20 mouse cellular contexts compared by ENCODE assay signal in genomic region chr16:67192852-67193415, GRCm38 (mm10).
DNase-seq lines count a peak whose midpoint lies in the region; ATAC-seq lines count a peak whose summit lies in the region.
"Had no signal": no experiment of that assay in that cellular context is flagged by ENCODE, and none has a peak within 500 bp of the region (broad histone marks: within the 10 kb centered on the region; RNA-seq: fewer than 3 reads in every experiment).

No protein-coding gene starts in this region.

- no peak overlapping the region for H3K9ac ChIP-seq in hindbrain, embryonic 14.5 days
- H3K9ac ChIP-seq in hindbrain, embryonic 16.5 days (ENCODE audit: low read depth, low read length): no peak overlapping the region
- H3K9ac ChIP-seq in neural tube, embryonic 12.5 days: no peak overlapping the region
- no peak overlapping the region for H3K9ac ChIP-seq in neural tube, embryonic 15.5 days (replicated peaks)
- H3K9ac ChIP-seq: embryonic facial prominence, embryonic 12.5 days; hindbrain, embryonic 12.5 days had no signal

- WGBS in hindbrain, embryonic 14.5 days: 78% methylated on average over 4 of the region's 4 CpGs
- WGBS in hindbrain, embryonic 16.5 days: 62% methylated on average over 4 of the region's 4 CpGs
- WGBS in neural tube, embryonic 12.5 days: 35% methylated on average over 4 of the region's 4 CpGs
- 32% methylated on average over 4 of the region's 4 CpGs for WGBS in neural tube, embryonic 15.5 days

- H3K4me3 ChIP-seq in hindbrain, embryonic 14.5 days (replicated peaks; ENCODE audit: low read length): no peak overlapping the region
- no peak overlapping the region for H3K4me3 ChIP-seq in hindbrain, embryonic 16.5 days (ENCODE audit: low read length)
- no peak overlapping the region for H3K4me3 ChIP-seq in neural tube, embryonic 12.5 days
- H3K4me3 ChIP-seq in neural tube, embryonic 15.5 days (replicated peaks): no peak overlapping the region
- H3K4me3 ChIP-seq: embryonic facial prominence, embryonic 12.5 days; heart, embryonic 10.5 days; hindbrain, embryonic 12.5 days had no signal

- no peak for ATAC-seq in hindbrain, embryonic 14.5 days (ENCODE audit: low FRiP score)
- ATAC-seq in hindbrain, embryonic 16.5 days: no peak
- peak; percentile 68 for ATAC-seq in neural tube, embryonic 12.5 days (ENCODE audit: low FRiP score, low read depth)
- ATAC-seq in neural tube, embryonic 15.5 days (ENCODE audit: low FRiP score): no peak
- ATAC-seq: inflammation-experienced regulatory T-cells, adult 6 months had no signal

- no peaks in the 10 kb centered on the region for H3K27me3 ChIP-seq in hindbrain, embryonic 14.5 days (ENCODE audit: control insufficient read depth, insufficient read depth, low read length)
- no peaks in the 10 kb centered on the region for H3K27me3 ChIP-seq in hindbrain, embryonic 16.5 days (replicated peaks; ENCODE audit: control insufficient read depth, insufficient read depth, low read length)
- H3K27me3 ChIP-seq in neural tube, embryonic 12.5 days (replicated peaks): no peaks in the 10 kb centered on the region
- no peaks in the 10 kb centered on the region for H3K27me3 ChIP-seq in neural tube, embryonic 15.5 days (replicated peaks)
- H3K27me3 ChIP-seq: embryonic facial prominence, embryonic 12.5 days; hindbrain, embryonic 12.5 days had no signal

- no peaks in the 10 kb centered on the region for H3K4me1 ChIP-seq in hindbrain, embryonic 14.5 days (replicated peaks; ENCODE audit: control insufficient read depth, insufficient read depth, low read length)
- H3K4me1 ChIP-seq in hindbrain, embryonic 16.5 days (ENCODE audit: control insufficient read depth, insufficient read depth, low read depth, low read length): no peaks in the 10 kb centered on the region
- no peaks in the 10 kb centered on the region for H3K4me1 ChIP-seq in neural tube, embryonic 12.5 days
- H3K4me1 ChIP-seq in neural tube, embryonic 15.5 days: no peaks in the 10 kb centered on the region
- H3K4me1 ChIP-seq: embryonic facial prominence, embryonic 12.5 days; heart, embryonic 10.5 days; hindbrain, embryonic 12.5 days had no signal

- no peak for DNase-seq in hindbrain, embryonic 14.5 days (ENCODE audit: low spot score)
- DNase-seq in mesoderm, embryonic 11.5 days (ENCODE audit: low read depth, low spot score): peak; percentile 20
- DNase-seq in retina, postnatal 1 day: peak; percentile 45
- no peak for DNase-seq in cerebellum, postnatal 4 days (ENCODE audit: low spot score in 2 of 2)
- no peak for DNase-seq in urinary bladder, postnatal 4 days (ENCODE audit: low spot score in 2 of 2)
- DNase-seq: adrenal gland, adult 2 months; adrenal gland, postnatal 25 days; cerebellum, adult 2 months; cerebellum, postnatal 10 days; gastrocnemius, postnatal 36 days; heart, adult 11 months; heart, postnatal 10 days; heart, postnatal 4 days had no signal

- no peaks in the 10 kb centered on the region for H3K9me3 ChIP-seq in hindbrain, embryonic 14.5 days (ENCODE audit: control insufficient read depth, low read length)
- H3K9me3 ChIP-seq in hindbrain, embryonic 16.5 days (ENCODE audit: control insufficient read depth, low read length): no peaks in the 10 kb centered on the region
- H3K9me3 ChIP-seq in neural tube, embryonic 12.5 days: no peaks in the 10 kb centered on the region
- no peaks in the 10 kb centered on the region for H3K9me3 ChIP-seq in neural tube, embryonic 15.5 days (replicated peaks)
- H3K9me3 ChIP-seq: embryonic facial prominence, embryonic 12.5 days; heart, embryonic 10.5 days; hindbrain, embryonic 12.5 days had no signal

- H3K36me3 ChIP-seq in hindbrain, embryonic 14.5 days (replicated peaks; ENCODE audit: control insufficient read depth, insufficient read depth): no peaks in the 10 kb centered on the region
- no peaks in the 10 kb centered on the region for H3K36me3 ChIP-seq in hindbrain, embryonic 16.5 days (ENCODE audit: control insufficient read depth, insufficient read depth, low read length)
- no peaks in the 10 kb centered on the region for H3K36me3 ChIP-seq in neural tube, embryonic 12.5 days
- no peaks in the 10 kb centered on the region for H3K36me3 ChIP-seq in neural tube, embryonic 15.5 days
- H3K36me3 ChIP-seq: embryonic facial prominence, embryonic 12.5 days; heart, embryonic 10.5 days; hindbrain, embryonic 12.5 days had no signal

- 0 out of 2 replicates have a peak overlapping the region, but pooled peaks have one; percentile 38 for H3K27ac ChIP-seq in hindbrain, embryonic 14.5 days
- no peak overlapping the region for H3K27ac ChIP-seq in hindbrain, embryonic 16.5 days (ENCODE audit: low read depth, low read length)
- no peak overlapping the region for H3K27ac ChIP-seq in neural tube, embryonic 12.5 days
- no peak overlapping the region for H3K27ac ChIP-seq in neural tube, embryonic 15.5 days (replicated peaks)
- H3K27ac ChIP-seq: embryonic facial prominence, embryonic 12.5 days; heart, embryonic 10.5 days; hindbrain, embryonic 12.5 days had no signal

- H3K4me2 ChIP-seq in hindbrain, embryonic 14.5 days (replicated peaks): no peak overlapping the region
- H3K4me2 ChIP-seq in hindbrain, embryonic 16.5 days (ENCODE audit: low read length): no peak overlapping the region
- H3K4me2 ChIP-seq in neural tube, embryonic 12.5 days (replicated peaks): no peak overlapping the region
- H3K4me2 ChIP-seq in neural tube, embryonic 15.5 days: no peak overlapping the region
- H3K4me2 ChIP-seq: embryonic facial prominence, embryonic 12.5 days; hindbrain, embryonic 12.5 days had no signal

Comparison
In these comparisons a context has a peak if more than half of its experiments do, and no peak if none do; other contexts are left out.
1. DNase-seq: peak in mesoderm, embryonic 11.5 days (single experiment) and retina, postnatal 1 day (single experiment); none in hindbrain, embryonic 14.5 days (single experiment), cerebellum, postnatal 4 days (0 of 2) and urinary bladder, postnatal 4 days (0 of 2).